Mouse (Mus musculus): Measurements from ENCODE around the gene Draxin. TPM values are rescaled to one million over a fixed set of nuclear protein-coding genes. Genes with fewer than 3 reads are reported as not detected.

The Draxin gene
- polyA plus RNA-seq, 1 experiment from 2014 or later: 0.24 TPM

DNA sequence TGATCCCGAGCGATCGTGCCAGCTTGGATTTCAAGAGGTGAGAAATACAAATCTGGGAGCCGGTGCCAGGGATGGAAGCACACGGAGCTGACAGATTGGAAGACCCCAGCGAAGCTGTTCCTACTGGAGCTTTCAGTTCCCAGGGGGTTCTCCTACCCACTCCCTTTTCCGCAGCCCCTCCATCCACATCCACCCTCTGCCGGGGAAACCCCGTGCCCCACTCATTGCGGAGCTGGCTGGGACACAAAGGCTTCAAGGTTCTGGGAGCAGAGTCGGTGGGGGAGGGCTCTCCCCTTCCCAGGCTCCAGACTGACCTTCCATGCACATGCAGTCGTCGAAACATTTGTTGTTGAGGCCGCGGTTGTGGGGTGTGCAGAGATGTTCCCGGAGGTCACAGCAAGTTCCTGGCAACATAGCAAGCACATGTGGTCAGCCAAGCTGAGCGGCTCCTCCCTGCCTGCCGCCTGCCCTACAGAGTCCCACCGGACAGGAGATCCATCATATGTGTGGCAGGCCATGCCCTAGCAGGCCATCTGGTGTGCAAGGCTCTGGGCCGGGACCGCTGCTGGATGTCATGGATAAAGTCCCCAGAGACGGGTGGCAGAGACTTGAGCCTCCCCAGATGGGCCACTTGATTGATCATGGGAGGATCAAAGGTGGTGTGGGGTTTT, 22.7 kb downstream of the Draxin start:
- no peaks in the 10 kb centered on the region for H3K9me3 ChIP-seq
- H3K4me1 ChIP-seq (replicated peaks): 0 out of 2 replicates have a peak, but pooled peaks cover 2% of the 10 kb centered on the region
- no peak overlapping the region for H3K27ac ChIP-seq
- no peak overlapping the region for H3K9ac ChIP-seq
- H3K4me3 ChIP-seq (replicated peaks): no peak overlapping the region
- no peak overlapping the region for H3K4me2 ChIP-seq (replicated peaks)
- no peaks in the 10 kb centered on the region for H3K36me3 ChIP-seq
- no peak; the same call in 1 of the 2 replicates for ATAC-seq
- H3K27me3 ChIP-seq (replicated peaks): no peaks in the 10 kb centered on the region
- WGBS: 32% methylated on average over 22 of the region's 22 CpGs

- H3K27ac ChIP-seq: no peak overlapping the region
- no peak overlapping the region for H3K9ac ChIP-seq
- WGBS: 84% methylated on average over 3 of the region's 3 CpGs
- H3K9me3 ChIP-seq: no peaks in the 10 kb centered on the region
- no peaks in the 10 kb centered on the region; the same call in 1 of the 2 replicates for H3K27me3 ChIP-seq (replicated peaks)
- H3K36me3 ChIP-seq: no peaks in the 10 kb centered on the region
- no peak for ATAC-seq
- H3K4me2 ChIP-seq (replicated peaks): no peak overlapping the region
- no peak overlapping the region for H3K4me3 ChIP-seq (replicated peaks)
- H3K4me1 ChIP-seq (replicated peaks): peaks cover 10% of the 10 kb centered on the region; the same call in 1 of the 2 replicates
Measured at GRCm38 (mm10) chr4:148104146-148104545, 26.4 kb downstream of the Draxin start.

DNA sequence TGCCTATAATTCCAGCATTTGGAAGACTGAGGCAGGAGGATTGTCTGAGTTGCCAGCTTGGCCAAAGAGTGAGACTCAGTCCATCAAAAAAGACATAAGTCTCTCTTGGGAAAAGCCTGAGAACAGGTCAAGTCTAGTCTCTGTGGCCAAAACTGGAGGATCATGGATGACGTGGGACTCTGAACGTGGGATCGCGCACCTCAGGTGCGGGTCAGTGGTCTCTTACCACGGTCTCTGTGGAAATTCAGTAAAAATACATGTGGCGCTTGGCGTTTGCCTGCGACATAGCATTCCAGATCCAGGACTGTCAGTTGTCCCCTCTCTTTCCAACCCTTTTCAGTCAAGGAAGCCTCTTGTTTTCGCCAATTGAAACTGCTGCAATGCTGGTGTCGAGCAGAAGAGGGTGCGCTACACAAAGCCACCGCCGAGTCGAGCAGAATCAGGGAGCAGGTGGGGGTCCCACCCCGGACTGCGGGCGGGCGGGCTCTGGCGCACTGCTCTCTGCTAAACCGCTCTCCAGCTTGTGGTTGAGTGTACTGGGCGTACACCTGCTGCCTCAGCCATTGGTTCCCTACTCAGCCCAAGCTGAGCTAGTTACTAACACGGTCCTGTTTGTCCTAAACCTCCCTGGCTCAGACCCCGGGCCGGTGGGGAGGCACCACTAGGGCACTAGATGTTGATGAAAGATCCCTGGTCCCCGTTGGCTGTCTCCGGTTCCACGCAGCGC, 28.5 kb downstream of the Draxin start:
- H3K36me3 ChIP-seq: no peaks in the 10 kb centered on the region
- H3K9me3 ChIP-seq: no peaks in the 10 kb centered on the region
- H3K27me3 ChIP-seq (replicated peaks): no peaks in the 10 kb centered on the region; the same call in 1 of the 2 replicates
- ATAC-seq: peak; percentile 77
- WGBS: 20% methylated on average over 29 of the region's 29 CpGs
- no peak overlapping the region for H3K9ac ChIP-seq
- H3K4me1 ChIP-seq (replicated peaks): peaks cover 8% of the 10 kb centered on the region; the same call in 1 of the 2 replicates
- H3K27ac ChIP-seq: no peak overlapping the region
- 0 out of 2 replicates have a peak overlapping the region, but pooled peaks have one; percentile 15 for H3K4me3 ChIP-seq (replicated peaks)
- peak overlapping the region; percentile 57 for H3K4me2 ChIP-seq (replicated peaks)

GRCm38 (mm10) chr4:148098666-148099065, 31.8 kb downstream of the Draxin start:
- H3K4me1 ChIP-seq (replicated peaks): peaks cover 8% of the 10 kb centered on the region; the same call in 1 of the 2 replicates
- no peak overlapping the region for H3K4me2 ChIP-seq (replicated peaks)
- no peaks in the 10 kb centered on the region; the same call in 1 of the 2 replicates for H3K27me3 ChIP-seq (replicated peaks)
- no peaks in the 10 kb centered on the region for H3K9me3 ChIP-seq
- H3K9ac ChIP-seq: no peak overlapping the region
- no peak overlapping the region for H3K27ac ChIP-seq
- H3K36me3 ChIP-seq: no peaks in the 10 kb centered on the region
- 66% methylated on average over 3 of the region's 3 CpGs for WGBS
- no peak overlapping the region for H3K4me3 ChIP-seq (replicated peaks)
- no peak for ATAC-seq

- Histone ChIP-seq H3K9ac (no peak overlapping the region), H3K27me3 (replicated peaks) (no peaks in the 10 kb centered on the region; the same call in 1 of the 2 replicates), H3K36me3 (no peaks in the 10 kb centered on the region), H3K4me3 (replicated peaks) (no peak overlapping the region), H3K9me3 (no peaks in the 10 kb centered on the region), H3K4me2 (replicated peaks) (no peak overlapping the region), H3K27ac (no peak overlapping the region), H3K4me1 (replicated peaks) (peaks cover 8% of the 10 kb centered on the region; the same call in 1 of the 2 replicates)
- WGBS: 94% methylated on average over 2 of the region's 2 CpGs
- no peak for ATAC-seq
Measured at GRCm38 (mm10) chr4:148097936-148098335, 32.6 kb downstream of the Draxin start.

- H3K27ac ChIP-seq: no peak overlapping the region
- H3K4me3 ChIP-seq (replicated peaks): no peak overlapping the region
- ATAC-seq: no peak
- H3K27me3 ChIP-seq (replicated peaks): no peaks in the 10 kb centered on the region
- no peaks in the 10 kb centered on the region for H3K36me3 ChIP-seq
- no peaks in the 10 kb centered on the region for H3K9me3 ChIP-seq
- no peak overlapping the region for H3K9ac ChIP-seq
- no peaks in the 10 kb centered on the region for H3K4me1 ChIP-seq (replicated peaks)
- WGBS: 85% methylated on average over 4 of the region's 4 CpGs
- H3K4me2 ChIP-seq (replicated peaks): no peak overlapping the region
Measured at GRCm38 (mm10) chr4:148095081-148095480, 35.4 kb downstream of the Draxin start.

- Histone ChIP-seq H3K4me1 (replicated peaks) (no peaks in the 10 kb centered on the region), H3K4me3 (replicated peaks) (no peak overlapping the region), H3K27ac (no peak overlapping the region), H3K27me3 (replicated peaks) (no peaks in the 10 kb centered on the region), H3K9ac (no peak overlapping the region), H3K9me3 (no peaks in the 10 kb centered on the region), H3K4me2 (replicated peaks) (no peak overlapping the region), H3K36me3 (no peaks in the 10 kb centered on the region)
- 84% methylated on average over 5 of the region's 5 CpGs for WGBS
- ATAC-seq: no peak
Measured at GRCm38 (mm10) chr4:148094161-148094560, 36.3 kb downstream of the Draxin start.

GRCm38 (mm10) chr4:148092551-148093271, 37.8 kb downstream of the Draxin start:
- H3K4me3 ChIP-seq (replicated peaks): no peak overlapping the region
- H3K4me1 ChIP-seq (replicated peaks): no peaks in the 10 kb centered on the region
- no peak overlapping the region for H3K27ac ChIP-seq
- no peaks in the 10 kb centered on the region for H3K27me3 ChIP-seq (replicated peaks)
- WGBS: 80% methylated on average over 11 of the region's 11 CpGs
- no peak for ATAC-seq
- no peak overlapping the region for H3K4me2 ChIP-seq (replicated peaks)
- no peaks in the 10 kb centered on the region for H3K36me3 ChIP-seq
- H3K9ac ChIP-seq: no peak overlapping the region
- no peaks in the 10 kb centered on the region for H3K9me3 ChIP-seq

GRCm38 (mm10) chr4:148091181-148091580, 39.3 kb downstream of the Draxin start:
- H3K4me1 ChIP-seq (replicated peaks): peaks cover 9% of the 10 kb centered on the region; the same call in 1 of the 2 replicates
- no peaks in the 10 kb centered on the region for H3K36me3 ChIP-seq
- no peak overlapping the region for H3K9ac ChIP-seq
- H3K27ac ChIP-seq: no peak overlapping the region
- H3K27me3 ChIP-seq (replicated peaks): no peaks in the 10 kb centered on the region
- H3K4me2 ChIP-seq (replicated peaks): no peak overlapping the region
- H3K9me3 ChIP-seq: no peaks in the 10 kb centered on the region
- WGBS: 100% methylated on average over 1 of the region's 1 CpGs
- H3K4me3 ChIP-seq (replicated peaks): no peak overlapping the region
- no peak for ATAC-seq

- no peaks in the 10 kb centered on the region for H3K27me3 ChIP-seq (replicated peaks)
- WGBS: 75% methylated on average over 4 of the region's 4 CpGs
- ATAC-seq: no peak
- H3K27ac ChIP-seq: no peak overlapping the region
- H3K9me3 ChIP-seq: no peaks in the 10 kb centered on the region
- H3K9ac ChIP-seq: no peak overlapping the region
- peaks cover 17% of the 10 kb centered on the region for H3K4me1 ChIP-seq (replicated peaks)
- H3K4me3 ChIP-seq (replicated peaks): no peak overlapping the region
- H3K4me2 ChIP-seq (replicated peaks): no peak overlapping the region
- H3K36me3 ChIP-seq: no peaks in the 10 kb centered on the region
Measured at GRCm38 (mm10) chr4:148089166-148089565, 41.3 kb downstream of the Draxin start.

- peaks cover 25% of the 10 kb centered on the region for H3K4me1 ChIP-seq (replicated peaks)
- WGBS: 7% methylated on average over 34 of the region's 34 CpGs
Measured at GRCm38 (mm10) chr4:148087907-148088527, 42.5 kb downstream of the Draxin start, which contains the start of gene Agtrap. Gene Agtrap, minus strand, starts transcription at chr4:148088031.

More at GRCm38 (mm10) chr4:148087907-148088527, 42.5 kb downstream of the Draxin start, which contains the start of gene Agtrap:
- H3K4me2 ChIP-seq (replicated peaks): peak within 1 kb of the TSS; percentile 77
- ATAC-seq: peak; percentile 96
- peak within 1 kb of the TSS; percentile 78 for H3K4me3 ChIP-seq (replicated peaks)
- no peaks in the 10 kb centered on the region; the same call in 1 of the 2 replicates for H3K36me3 ChIP-seq
- no peaks in the 10 kb centered on the region for H3K9me3 ChIP-seq
- H3K27ac ChIP-seq: peak within 1 kb of the TSS; percentile 66
- no peaks in the 10 kb centered on the region for H3K27me3 ChIP-seq (replicated peaks)
- peak within 1 kb of the TSS; percentile 84 for H3K9ac ChIP-seq

Measured in intestine, embryonic 15.5 days (tissue).